Mouse (Mus musculus): ENCODE measurements around the gene Znfx1. TPM values are rescaled to one million over a fixed set of nuclear protein-coding genes. Genes with fewer than 3 reads are reported as not detected.

The Znfx1 gene
- polyA plus RNA-seq, 1 experiment from 2014 or later = 6.5 TPM

GRCm38 (mm10) chr2:167066528-167067516 lies 4.0 kb upstream of the Znfx1 start:
- Histone ChIP-seq H3K27me3 (ENCODE audit: insufficient read depth, poor library complexity, severe bottlenecking) (no peaks in the 10 kb centered on the region), H3K4me1 (peaks cover 15% of the 10 kb centered on the region), H3K9me3 (no peaks in the 10 kb centered on the region), H3K36me3 (peaks cover 22% of the 10 kb centered on the region), H3K4me3 (no peak overlapping the region), H3K27ac (no peak overlapping the region)
- no peak for DNase-seq (ENCODE audit: low spot score)
- 35% methylated on average over 6 of the region's 6 CpGs for whole genome bisulfite sequencing

- H3K36me3 ChIP-seq = peaks cover 22% of the 10 kb centered on the region
- no peak for DNase-seq (ENCODE audit: low spot score)
- H3K27me3 ChIP-seq (ENCODE audit: insufficient read depth, poor library complexity, severe bottlenecking) = no peaks in the 10 kb centered on the region
- no peak overlapping the region for H3K27ac ChIP-seq
- WGBS = 68% methylated on average over 1 of the region's 1 CpGs
- peaks cover 23% of the 10 kb centered on the region for H3K4me1 ChIP-seq
- H3K9me3 ChIP-seq = no peaks in the 10 kb centered on the region
- no peak overlapping the region for H3K4me3 ChIP-seq
Observed at GRCm38 (mm10) chr2:167066031-167066430, 3.2 kb upstream of the Znfx1 start.

- Histone ChIP-seq H3K9me3 (no peaks in the 10 kb centered on the region), H3K27ac (peak overlapping the region; percentile 77), H3K36me3 (peaks cover 22% of the 10 kb centered on the region), H3K4me1 (peaks cover 23% of the 10 kb centered on the region), H3K4me3 (peak overlapping the region; percentile 84), H3K27me3 (ENCODE audit: insufficient read depth, poor library complexity, severe bottlenecking) (no peaks in the 10 kb centered on the region)
- WGBS = 38% methylated on average over 9 of the region's 9 CpGs
- DNase-seq (ENCODE audit: low spot score) = no peak
Observed at GRCm38 (mm10) chr2:167064601-167065295, 1.9 kb upstream of the Znfx1 start.

GRCm38 (mm10) chr2:167063906-167064496 lies 1.2 kb upstream of the Znfx1 start:
- H3K27me3 ChIP-seq (ENCODE audit: insufficient read depth, poor library complexity, severe bottlenecking) = no peaks in the 10 kb centered on the region
- peak overlapping the region; percentile 84 for H3K4me3 ChIP-seq
- peaks cover 23% of the 10 kb centered on the region for H3K4me1 ChIP-seq
- no peaks in the 10 kb centered on the region for H3K9me3 ChIP-seq
- peaks cover 25% of the 10 kb centered on the region for H3K36me3 ChIP-seq
- peak overlapping the region; percentile 99 for H3K27ac ChIP-seq
- WGBS = under 1% methylated on average over 7 of the region's 7 CpGs
- DNase-seq (ENCODE audit: low spot score) = no peak

- no peaks in the 10 kb centered on the region for H3K27me3 ChIP-seq (ENCODE audit: insufficient read depth, poor library complexity, severe bottlenecking)
- H3K9me3 ChIP-seq = no peaks in the 10 kb centered on the region
- peak overlapping the region; percentile 84 for H3K4me3 ChIP-seq
- DNase-seq (ENCODE audit: low spot score) = peak; percentile 95
- under 1% methylated on average over 59 of the region's 60 CpGs for WGBS
- H3K4me1 ChIP-seq = peaks cover 23% of the 10 kb centered on the region
- H3K27ac ChIP-seq = peak overlapping the region; percentile 99
- H3K36me3 ChIP-seq = peaks cover 33% of the 10 kb centered on the region
Observed at GRCm38 (mm10) chr2:167062497-167062911, 311 bp downstream of the Znfx1 start.

- H3K4me1 ChIP-seq = peaks cover 23% of the 10 kb centered on the region
- H3K9me3 ChIP-seq = no peaks in the 10 kb centered on the region
- no peak for DNase-seq (ENCODE audit: low spot score)
- 21% methylated on average over 11 of the region's 11 CpGs for WGBS
- peak overlapping the region; percentile 84 for H3K4me3 ChIP-seq
- peak overlapping the region; percentile 99 for H3K27ac ChIP-seq
- no peaks in the 10 kb centered on the region for H3K27me3 ChIP-seq (ENCODE audit: insufficient read depth, poor library complexity, severe bottlenecking)
- H3K36me3 ChIP-seq = peaks cover 43% of the 10 kb centered on the region
Observed at GRCm38 (mm10) chr2:167061381-167062034, 1.3 kb downstream of the Znfx1 start.

GRCm38 (mm10) chr2:167060761-167061160 lies 2.1 kb downstream of the Znfx1 start:
- peaks cover 45% of the 10 kb centered on the region for H3K36me3 ChIP-seq
- H3K27ac ChIP-seq = peak overlapping the region; percentile 33; the same call in 1 of the 2 replicates
- H3K4me3 ChIP-seq = no peak overlapping the region
- H3K4me1 ChIP-seq = peaks cover 23% of the 10 kb centered on the region
- no peaks in the 10 kb centered on the region for H3K27me3 ChIP-seq (ENCODE audit: insufficient read depth, poor library complexity, severe bottlenecking)
- no peak for DNase-seq (ENCODE audit: low spot score)
- no peaks in the 10 kb centered on the region for H3K9me3 ChIP-seq

GRCm38 (mm10) chr2:167060360-167060759 lies 2.5 kb downstream of the Znfx1 start:
- Histone ChIP-seq H3K4me1 (peaks cover 23% of the 10 kb centered on the region), H3K36me3 (peaks cover 45% of the 10 kb centered on the region), H3K4me3 (no peak overlapping the region), H3K27me3 (ENCODE audit: insufficient read depth, poor library complexity, severe bottlenecking) (no peaks in the 10 kb centered on the region), H3K27ac (peak overlapping the region; percentile 33; the same call in 1 of the 2 replicates), H3K9me3 (no peaks in the 10 kb centered on the region)
- DNase-seq (ENCODE audit: low spot score) = no peak
- 66% methylated on average over 3 of the region's 3 CpGs for WGBS

GRCm38 (mm10) chr2:167059960-167060359 lies 2.9 kb downstream of the Znfx1 start:
- DNase-seq (ENCODE audit: low spot score) = no peak
- peaks cover 45% of the 10 kb centered on the region for H3K36me3 ChIP-seq
- no peaks in the 10 kb centered on the region for H3K27me3 ChIP-seq (ENCODE audit: insufficient read depth, poor library complexity, severe bottlenecking)
- H3K9me3 ChIP-seq = no peaks in the 10 kb centered on the region
- WGBS = 64% methylated on average over 12 of the region's 12 CpGs
- no peak overlapping the region for H3K27ac ChIP-seq
- no peak overlapping the region for H3K4me3 ChIP-seq
- peaks cover 20% of the 10 kb centered on the region for H3K4me1 ChIP-seq

GRCm38 (mm10) chr2:167059536-167059935 lies 3.3 kb downstream of the Znfx1 start:
- DNase-seq (ENCODE audit: low spot score) = no peak
- peaks cover 16% of the 10 kb centered on the region for H3K4me1 ChIP-seq
- H3K9me3 ChIP-seq = no peaks in the 10 kb centered on the region
- no peaks in the 10 kb centered on the region for H3K27me3 ChIP-seq (ENCODE audit: insufficient read depth, poor library complexity, severe bottlenecking)
- H3K36me3 ChIP-seq = peaks cover 45% of the 10 kb centered on the region
- 47% methylated on average over 8 of the region's 8 CpGs for WGBS
- no peak overlapping the region for H3K4me3 ChIP-seq
- no peak overlapping the region for H3K27ac ChIP-seq

- Histone ChIP-seq H3K27ac (no peak overlapping the region), H3K27me3 (ENCODE audit: insufficient read depth, poor library complexity, severe bottlenecking) (no peaks in the 10 kb centered on the region), H3K4me3 (no peak overlapping the region), H3K36me3 (peaks cover 46% of the 10 kb centered on the region), H3K9me3 (no peaks in the 10 kb centered on the region), H3K4me1 (peaks cover 16% of the 10 kb centered on the region)
- WGBS = 65% methylated on average over 3 of the region's 3 CpGs
- DNase-seq (ENCODE audit: low spot score) = no peak
Observed at GRCm38 (mm10) chr2:167058814-167059387, 3.9 kb downstream of the Znfx1 start.

- WGBS = 65% methylated on average over 3 of the region's 3 CpGs
- Histone ChIP-seq H3K27ac (no peak overlapping the region), H3K4me3 (no peak overlapping the region), H3K4me1 (peaks cover 19% of the 10 kb centered on the region), H3K9me3 (no peaks in the 10 kb centered on the region), H3K27me3 (ENCODE audit: insufficient read depth, poor library complexity, severe bottlenecking) (no peaks in the 10 kb centered on the region), H3K36me3 (peaks cover 47% of the 10 kb centered on the region)
- no peak for DNase-seq (ENCODE audit: low spot score)
Observed at GRCm38 (mm10) chr2:167058201-167058600, 4.6 kb downstream of the Znfx1 start.

All from heart, embryonic 10.5 days (tissue).